In genomic region chr14:23772685-23773084, GRCm38 (mm10) we compare ENCODE assay signal across 17 mouse cellular contexts.
"Had no signal": no experiment of that assay in that cellular context is flagged by ENCODE, and none has a peak within 500 bp of the region (broad histone marks: within the 10 kb centered on the region; RNA-seq: fewer than 3 reads in every experiment).

No protein-coding gene starts in this region.

- DNase-seq: kidney, adult 2 months; kidney, postnatal 25 days; liver; lung, adult 18-20 months; lung, postnatal 10 days; lung, postnatal 36 days; thymus, postnatal 14 days; thymus, postnatal 4 days had no signal

- H3K36me3 ChIP-seq: limb, embryonic 10.5 days; limb, embryonic 13.5 days; liver, embryonic 12.5 days; liver, embryonic 15.5 days; lung, embryonic 15.5 days; midbrain, embryonic 10.5 days; midbrain, embryonic 13.5 days had no signal

- H3K27ac ChIP-seq: kidney, postnatal 0 days; limb, embryonic 10.5 days; limb, embryonic 13.5 days; liver, embryonic 12.5 days; liver, embryonic 15.5 days; lung, embryonic 15.5 days; midbrain, embryonic 10.5 days; midbrain, embryonic 13.5 days had no signal

- H3K9me3 ChIP-seq: limb, embryonic 10.5 days; limb, embryonic 13.5 days; liver, embryonic 12.5 days; liver, embryonic 15.5 days; lung, embryonic 15.5 days; midbrain, embryonic 10.5 days; midbrain, embryonic 13.5 days had no signal

- H3K4me2 ChIP-seq: limb, embryonic 13.5 days; liver, embryonic 12.5 days; liver, embryonic 15.5 days; lung, embryonic 15.5 days; midbrain, embryonic 13.5 days had no signal

- H3K9ac ChIP-seq: limb, embryonic 13.5 days; liver, embryonic 12.5 days; liver, embryonic 15.5 days; lung, embryonic 15.5 days; midbrain, embryonic 13.5 days had no signal

- ATAC-seq: liver, embryonic 12.5 days; midbrain, embryonic 13.5 days had no signal

- H3K27me3 ChIP-seq: limb, embryonic 13.5 days; liver, embryonic 12.5 days; liver, embryonic 15.5 days; lung, embryonic 15.5 days; megakaryocyte, embryonic 14.5 days; midbrain, embryonic 13.5 days had no signal

- H3K4me3 ChIP-seq: limb, embryonic 10.5 days; limb, embryonic 13.5 days; liver, embryonic 12.5 days; liver, embryonic 15.5 days; lung, embryonic 15.5 days; megakaryocyte, embryonic 14.5 days; midbrain, embryonic 10.5 days; midbrain, embryonic 13.5 days had no signal

- H3K4me1 ChIP-seq: limb, embryonic 10.5 days; limb, embryonic 13.5 days; liver, embryonic 12.5 days; liver, embryonic 15.5 days; lung, embryonic 15.5 days; megakaryocyte, embryonic 14.5 days; midbrain, embryonic 10.5 days; midbrain, embryonic 13.5 days had no signal
